Mouse (Mus musculus) embryonic facial prominence, embryonic 12.5 days (tissue): ENCODE data around the gene Cmtm5. TPM values are rescaled to one million over a fixed set of nuclear protein-coding genes. Genes with fewer than 3 reads are reported as not detected.
A peak's percentile ranks its signal among the peaks of the same experiment; 100 is the strongest.

ENCODE experiments used
- microRNA counts: library from miRNA; unstranded; fragments of <30 nt; microRNA quantifications from one replicate; lab custom pipeline; 2017
- microRNA-seq: library from miRNA; unstranded; fragments of <30 nt; microRNA quantifications from one replicate; pipeline ENCODE4, GENCODE M21; 2017
- polyA plus RNA-seq: library from polyadenylated mRNA; unstranded; fragments of >200 nt; fragmentation: Nextera tagmentation; extraction: Ambion mirVana; gene quantifications from 2 replicates; pipeline ENCODE4 v1.2.1, GENCODE M21; 2016

Cmtm5 gene
- polyA plus RNA-seq, 1 experiment from 2014 or later, result 6.2 TPM

MicroRNAs within 50 kb of the gene (microRNA counts, 519-probe panel; counts per million panel counts)
- 460 counts per million, percentile 65 among the panel's probes with 10 or more counts for microRNA mmu-miR-208a (lab: Ali Mortazavi, UCI)
- microRNA mmu-miR-208b (lab: Ali Mortazavi, UCI), result 460 counts per million, percentile 65 among the panel's probes with 10 or more counts

Small RNA genes within 50 kb of the gene (microRNA-seq; reads per million reads assigned to microRNA genes)
- 7.4 reads per million, percentile 23 among the genes with 10 or more reads in this experiment for gene Mir208a
- gene Mir208b, result 48.4 reads per million, percentile 43 among the genes with 10 or more reads in this experiment

Other genes with a start within 250 kb of the Cmtm5 start
- gene Acin1, start 249.3 kb upstream of the Cmtm5 start, polyA plus RNA-seq, result 150 and 157 TPM in 2 replicates
- gene Gm29776, start 237.4 kb upstream of the Cmtm5 start, polyA plus RNA-seq, result 0.09 and 0.19 TPM in 2 replicates
- gene Cebpe, start 224.1 kb upstream of the Cmtm5 start, polyA plus RNA-seq, result 0.42 TPM in 1 of 2 replicates, not detected in the other
- 3.3 and 4.4 TPM in 2 replicates for gene Slc7a8, start 154.3 kb upstream of the Cmtm5 start, polyA plus RNA-seq
- not detected in 2 replicates for gene Rnf212b, start 122.1 kb upstream of the Cmtm5 start, polyA plus RNA-seq
- 12.6 and 14.2 TPM in 2 replicates for gene Homez, start 65.3 kb upstream of the Cmtm5 start, polyA plus RNA-seq
- 0.56 and 1.3 TPM in 2 replicates for gene Ppp1r3e, start 58.7 kb upstream of the Cmtm5 start, polyA plus RNA-seq
- 2.8 and 3.6 TPM in 2 replicates for gene Bcl2l2, start 52.9 kb upstream of the Cmtm5 start, polyA plus RNA-seq
- gene Gm20521, start 52.8 kb upstream of the Cmtm5 start, polyA plus RNA-seq, result 0.24 TPM in 1 of 2 replicates, not detected in the other
- 199 and 201 TPM in 2 replicates for gene Pabpn1, start 43.8 kb upstream of the Cmtm5 start, polyA plus RNA-seq
- 114 and 122 TPM in 2 replicates for gene Slc22a17, start 23.1 kb upstream of the Cmtm5 start, polyA plus RNA-seq
- 49.0 and 49.3 TPM in 2 replicates for gene Efs, start 10.1 kb upstream of the Cmtm5 start, polyA plus RNA-seq
- 0.15 TPM in 1 of 2 replicates, not detected in the other for gene Il25, start 3.6 kb upstream of the Cmtm5 start, polyA plus RNA-seq
- gene Myh6, start 30.7 kb downstream of the Cmtm5 start, polyA plus RNA-seq, result 2.2 and 3.2 TPM in 2 replicates
- not detected in 2 replicates for gene Gm17428, start 40.7 kb downstream of the Cmtm5 start, polyA plus RNA-seq
- 7.6 and 8.3 TPM in 2 replicates for gene Myh7, start 58.4 kb downstream of the Cmtm5 start, polyA plus RNA-seq
- gene Ngdn, start 79.2 kb downstream of the Cmtm5 start, polyA plus RNA-seq, result 79.9 and 81.3 TPM in 2 replicates
- 7.9 TPM in 2 replicates for gene Zfhx2, start 156.1 kb downstream of the Cmtm5 start, polyA plus RNA-seq
- 22.2 and 24.2 TPM in 2 replicates for gene Thtpa, start 158.5 kb downstream of the Cmtm5 start, polyA plus RNA-seq
- 14.8 and 17.2 TPM in 2 replicates for gene Ap1g2, start 170.3 kb downstream of the Cmtm5 start, polyA plus RNA-seq
- gene Jph4, start 180.7 kb downstream of the Cmtm5 start, polyA plus RNA-seq, result 2.6 and 2.9 TPM in 2 replicates